Mouse (Mus musculus): ENCODE results near the gene Pate3. TPM values are rescaled to one million over a fixed set of nuclear protein-coding genes. Genes with fewer than 3 reads are reported as not detected.

Gene Pate3
- polyA plus RNA-seq, 1 experiment from 2014 or later = not detected

Other genes starting within 250 kb of the Pate3 start
- 3.1 and 5.0 TPM in 2 replicates for gene Cdon, start 227.1 kb downstream of the Pate3 start, polyA plus RNA-seq (2014; fragmentation: Nextera tagmentation; extraction: Ambion mirVana)
- not detected in 2 replicates for gene Gm1113, start 129.9 kb downstream of the Pate3 start, polyA plus RNA-seq (2014; fragmentation: Nextera tagmentation; extraction: Ambion mirVana)
- gene Ddx25, start 89.7 kb downstream of the Pate3 start, polyA plus RNA-seq (2014; fragmentation: Nextera tagmentation; extraction: Ambion mirVana) = 29.3 and 31.8 TPM in 2 replicates
- gene Pus3, start 89.6 kb downstream of the Pate3 start, polyA plus RNA-seq (2014; fragmentation: Nextera tagmentation; extraction: Ambion mirVana) = 15.6 and 19.1 TPM in 2 replicates
- gene Pate2, start 77.9 kb downstream of the Pate3 start, polyA plus RNA-seq (2014; fragmentation: Nextera tagmentation; extraction: Ambion mirVana) = 0.47 TPM in 2 replicates
- gene Hyls1, start 77.8 kb downstream of the Pate3 start, polyA plus RNA-seq (2014; fragmentation: Nextera tagmentation; extraction: Ambion mirVana) = 14.4 and 18.2 TPM in 2 replicates
- not detected in 2 replicates for gene Pate4, start 36.3 kb downstream of the Pate3 start, polyA plus RNA-seq (2014; fragmentation: Nextera tagmentation; extraction: Ambion mirVana)
- not detected in 2 replicates for gene Pate1, start 39.2 kb upstream of the Pate3 start, polyA plus RNA-seq (2014; fragmentation: Nextera tagmentation; extraction: Ambion mirVana)
- not detected in 2 replicates for gene Gm17677, start 92.8 kb upstream of the Pate3 start, polyA plus RNA-seq (2014; fragmentation: Nextera tagmentation; extraction: Ambion mirVana)
- gene Gm17727, start 129.9 kb upstream of the Pate3 start, polyA plus RNA-seq (2014; fragmentation: Nextera tagmentation; extraction: Ambion mirVana) = not detected in 2 replicates
- gene Gm27235, start 141.9 kb upstream of the Pate3 start, polyA plus RNA-seq (2014; fragmentation: Nextera tagmentation; extraction: Ambion mirVana) = not detected in 2 replicates
- not detected in 2 replicates for gene D730048I06Rik, start 141.9 kb upstream of the Pate3 start, polyA plus RNA-seq (2014; fragmentation: Nextera tagmentation; extraction: Ambion mirVana)
- gene 9230110F15Rik, start 195.9 kb upstream of the Pate3 start, polyA plus RNA-seq (2014; fragmentation: Nextera tagmentation; extraction: Ambion mirVana) = not detected in 2 replicates

Data from hindbrain, embryonic 14.5 days (tissue).